Mouse (Mus musculus) skeletal muscle tissue, adult 2 months (tissue): ENCODE measurements around the gene Tmed10.

Experiments
- DNase-seq: peaks from one replicate; pipeline ENCODE4 v3.0.0-alpha.2; 2012; ENCODE audit warnings: low read depth, low spot score

The Tmed10 gene

GRCm38 (mm10) chr12:85378271-85378670 lies 3.6 kb upstream of the Tmed10 start:
- no peak for DNase-seq

GRCm38 (mm10) chr12:85373591-85374560 lies 771 bp downstream of the Tmed10 start:
- DNase-seq, result peak; percentile 57

GRCm38 (mm10) chr12:85372068-85372665 lies 2.5 kb downstream of the Tmed10 start:
- DNase-seq, result no peak

- no peak for DNase-seq
These were observed 6.1 kb downstream of the Tmed10 start for GRCm38 (mm10) chr12:85368441-85369063.

GRCm38 (mm10) chr12:85366271-85366670 lies 8.4 kb downstream of the Tmed10 start:
- no peak for DNase-seq

GRCm38 (mm10) chr12:85362510-85362909 lies 12.1 kb downstream of the Tmed10 start:
- no peak for DNase-seq

- no peak for DNase-seq
These were observed 13.1 kb downstream of the Tmed10 start for GRCm38 (mm10) chr12:85361580-85361979.

- DNase-seq, result no peak
These were observed 13.5 kb downstream of the Tmed10 start for GRCm38 (mm10) chr12:85361165-85361564.

GRCm38 (mm10) chr12:85354061-85354460 lies 20.6 kb downstream of the Tmed10 start:
- DNase-seq, result no peak

GRCm38 (mm10) chr12:85350407-85351232 lies 24.0 kb downstream of the Tmed10 start:
- no peak for DNase-seq

- DNase-seq, result peak; percentile 38
These were observed 26.3 kb downstream of the Tmed10 start for GRCm38 (mm10) chr12:85348338-85348737.

GRCm38 (mm10) chr12:85347196-85347595 lies 27.5 kb downstream of the Tmed10 start:
- no peak for DNase-seq

- DNase-seq, result peak; percentile 54
These were observed 28.3 kb downstream of the Tmed10 start for GRCm38 (mm10) chr12:85346374-85346773.

GRCm38 (mm10) chr12:85345559-85345958 lies 29.1 kb downstream of the Tmed10 start:
- no peak for DNase-seq

GRCm38 (mm10) chr12:85344252-85344651 lies 30.4 kb downstream of the Tmed10 start:
- no peak for DNase-seq

GRCm38 (mm10) chr12:85342310-85342709 lies 32.3 kb downstream of the Tmed10 start:
- DNase-seq, result no peak

GRCm38 (mm10) chr12:85341131-85341530 lies 33.5 kb downstream of the Tmed10 start:
- DNase-seq, result peak; percentile 65

GRCm38 (mm10) chr12:85339947-85340346 lies 34.7 kb downstream of the Tmed10 start:
- no peak for DNase-seq

GRCm38 (mm10) chr12:85339243-85339729 lies 35.4 kb downstream of the Tmed10 start, which contains the start of gene Nek9:
TSS of gene Nek9 (minus strand) at chr12:85339362.
- DNase-seq, result peak; percentile 88

GRCm38 (mm10) chr12:85338815-85339214 lies 35.8 kb downstream of the Tmed10 start:
- no peak for DNase-seq
